Mouse (Mus musculus) neural tube, embryonic 14.5 days (tissue): Measurements from ENCODE around the gene Syna. TPM values are rescaled to one million over a fixed set of nuclear protein-coding genes. Genes with fewer than 3 reads are reported as not detected.

Experiments
- ATAC-seq: fragments of 200-750 bp; cut with Nextera tagmentation; 2 replicates; pipeline ENCODE4 v1.8.0; 2017; ENCODE audit warnings: low read depth, mild to moderate bottlenecking, moderate TSS enrichment, moderate library complexity
- H3K27ac ChIP-seq: fragments of 300-500 bp; sonication (generic); 2 replicates; pipeline ENCODE4 v1.5.1; 2014; ENCODE audit warnings: low read depth, mild to moderate bottlenecking, control low read depth, low read length, moderate library complexity, mixed read lengths
- H3K27me3 ChIP-seq: fragments of 300-500 bp; sonication (generic); 2 replicates; pipeline ENCODE4 v1.6.1; 2014; ENCODE audit warnings: low read length; ENCODE audit not compliant: control insufficient read depth, insufficient read depth
- H3K36me3 ChIP-seq: fragments of 300-500 bp; sonication (generic); 2 replicates; pipeline ENCODE4 v1.6.1; 2014; ENCODE audit warnings: low read length, mixed read lengths; ENCODE audit not compliant: control insufficient read depth, insufficient read depth
- H3K4me1 ChIP-seq: fragments of 300-500 bp; sonication (generic); 2 replicates; pipeline ENCODE4 v1.6.1; 2014; ENCODE audit warnings: low read length; ENCODE audit not compliant: control insufficient read depth, insufficient read depth
- H3K4me2 ChIP-seq: fragments of 300-500 bp; sonication (generic); 2 replicates; pipeline ENCODE4 v1.6.1; 2014; ENCODE audit warnings: mild to moderate bottlenecking, low read depth, low read length, control low read depth
- H3K4me3 ChIP-seq: fragments of 300-500 bp; sonication (generic); 2 replicates; pipeline ENCODE4 v1.5.1; 2014; ENCODE audit warnings: low read depth, low read length, control low read depth, mixed read lengths
- H3K9ac ChIP-seq: fragments of 300-500 bp; sonication (generic); replicated peaks from 2 replicates; pipeline ENCODE4 v1.6.1; 2014; ENCODE audit warnings: low read depth, mild to moderate bottlenecking, control low read depth, low read length, mixed read lengths
- H3K9me3 ChIP-seq: fragments of 300-500 bp; sonication (generic); 2 replicates; pipeline ENCODE4 v1.6.1; 2016; ENCODE audit warnings: low read length; ENCODE audit not compliant: control insufficient read depth
- WGBS: fragments of 180-500 bp; shearing (Covaris S2); extraction: QIAGEN DNeasy Blood & Tissue Kit; methylation state at CpG from one replicate; pipeline ENCODE4 v1.1.7; 2014; 5-methylcytosine and 5-hydroxymethylcytosine counted together
- polyA plus RNA-seq: library from polyadenylated mRNA; unstranded; fragments of >200 nt; fragmentation: Nextera tagmentation; extraction: Ambion mirVana; gene quantifications from 2 replicates; pipeline ENCODE4 v1.2.1, GENCODE M21; 2014

Syna gene
- polyA plus RNA-seq, 1 experiment from 2014 or later = not detected

- Histone ChIP-seq H3K9ac (no peak overlapping the region), H3K4me3 (no peak overlapping the region), H3K4me2 (no peak overlapping the region), H3K27ac (no peak overlapping the region), H3K4me1 (peaks cover 4% of the 10 kb centered on the region; the same call in 1 of the 2 replicates), H3K36me3 (no peaks in the 10 kb centered on the region; the same call in 1 of the 2 replicates), H3K27me3 (no peaks in the 10 kb centered on the region), H3K9me3 (no peaks in the 10 kb centered on the region)
- ATAC-seq = no peak
- WGBS = 78% methylated on average over 3 of the region's 3 CpGs
Observed at GRCm38 (mm10) chr5:134583884-134584213, 23.9 kb upstream of the Syna start.

GRCm38 (mm10) chr5:134583006-134583883 lies 23.3 kb upstream of the Syna start:
- Histone ChIP-seq H3K4me1 (peaks cover 4% of the 10 kb centered on the region; the same call in 1 of the 2 replicates), H3K4me2 (peak overlapping the region; percentile 85), H3K4me3 (peak overlapping the region; percentile 81), H3K9ac (peak overlapping the region; percentile 67), H3K36me3 (no peaks in the 10 kb centered on the region), H3K27ac (no peak overlapping the region), H3K9me3 (no peaks in the 10 kb centered on the region), H3K27me3 (no peaks in the 10 kb centered on the region)
- no peak for ATAC-seq
- WGBS = 30% methylated on average over 15 of the region's 15 CpGs

GRCm38 (mm10) chr5:134582221-134582907 lies 22.4 kb upstream of the Syna start:
- H3K27me3 ChIP-seq = no peaks in the 10 kb centered on the region
- H3K9me3 ChIP-seq = no peaks in the 10 kb centered on the region
- peak; percentile 96 for ATAC-seq
- H3K9ac ChIP-seq = peak overlapping the region; percentile 67
- H3K4me2 ChIP-seq = peak overlapping the region; percentile 85
- no peak overlapping the region for H3K27ac ChIP-seq
- WGBS = 7% methylated on average over 29 of the region's 30 CpGs
- no peaks in the 10 kb centered on the region for H3K36me3 ChIP-seq
- H3K4me1 ChIP-seq = peaks cover 4% of the 10 kb centered on the region; the same call in 1 of the 2 replicates
- peak overlapping the region; percentile 81 for H3K4me3 ChIP-seq

GRCm38 (mm10) chr5:134581146-134581545 lies 21.2 kb upstream of the Syna start, which contains the start of gene Rfc2:
Rfc2 (plus strand) TSS chr5:134581366.
- H3K4me3 ChIP-seq = no peak within 1 kb of the TSS
- no peaks in the 10 kb centered on the region for H3K36me3 ChIP-seq
- H3K4me2 ChIP-seq = no peak within 1 kb of the TSS
- 79% methylated on average over 5 of the region's 5 CpGs for WGBS
- no peak within 1 kb of the TSS for H3K27ac ChIP-seq
- H3K27me3 ChIP-seq = no peaks in the 10 kb centered on the region
- peaks cover 4% of the 10 kb centered on the region; the same call in 1 of the 2 replicates for H3K4me1 ChIP-seq
- no peak within 1 kb of the TSS for H3K9ac ChIP-seq
- no peak for ATAC-seq
- H3K9me3 ChIP-seq = no peaks in the 10 kb centered on the region

- no peak overlapping the region for H3K27ac ChIP-seq
- no peaks in the 10 kb centered on the region for H3K27me3 ChIP-seq
- no peaks in the 10 kb centered on the region for H3K36me3 ChIP-seq
- H3K4me1 ChIP-seq = peaks cover 4% of the 10 kb centered on the region; the same call in 1 of the 2 replicates
- H3K4me3 ChIP-seq = no peak overlapping the region
- WGBS = 63% methylated on average over 3 of the region's 3 CpGs
- H3K4me2 ChIP-seq = no peak overlapping the region
- no peaks in the 10 kb centered on the region for H3K9me3 ChIP-seq
- H3K9ac ChIP-seq = no peak overlapping the region
- ATAC-seq = no peak
Observed at GRCm38 (mm10) chr5:134579135-134579534, 19.2 kb upstream of the Syna start.

- Histone ChIP-seq H3K4me3 (no peak overlapping the region), H3K27me3 (no peaks in the 10 kb centered on the region), H3K4me1 (peaks cover 2% of the 10 kb centered on the region; the same call in 1 of the 2 replicates), H3K27ac (no peak overlapping the region), H3K4me2 (no peak overlapping the region), H3K9me3 (no peaks in the 10 kb centered on the region), H3K9ac (no peak overlapping the region), H3K36me3 (no peaks in the 10 kb centered on the region)
- 91% methylated on average over 7 of the region's 7 CpGs for WGBS
- ATAC-seq = no peak
Observed at GRCm38 (mm10) chr5:134577534-134577933, 17.6 kb upstream of the Syna start.

GRCm38 (mm10) chr5:134576517-134577220 lies 16.7 kb upstream of the Syna start:
- H3K27me3 ChIP-seq = no peaks in the 10 kb centered on the region
- H3K27ac ChIP-seq = no peak overlapping the region
- 81% methylated on average over 14 of the region's 14 CpGs for WGBS
- no peak overlapping the region for H3K4me2 ChIP-seq
- peaks cover 4% of the 10 kb centered on the region; the same call in 1 of the 2 replicates for H3K4me1 ChIP-seq
- ATAC-seq = no peak
- no peaks in the 10 kb centered on the region for H3K9me3 ChIP-seq
- no peaks in the 10 kb centered on the region for H3K36me3 ChIP-seq
- no peak overlapping the region for H3K4me3 ChIP-seq
- H3K9ac ChIP-seq = no peak overlapping the region

- no peak for ATAC-seq
- Histone ChIP-seq H3K9ac (no peak overlapping the region), H3K4me3 (no peak overlapping the region), H3K27me3 (no peaks in the 10 kb centered on the region), H3K27ac (no peak overlapping the region), H3K36me3 (no peaks in the 10 kb centered on the region), H3K4me2 (no peak overlapping the region), H3K9me3 (no peaks in the 10 kb centered on the region), H3K4me1 (peaks cover 4% of the 10 kb centered on the region; the same call in 1 of the 2 replicates)
- 97% methylated on average over 5 of the region's 5 CpGs for WGBS
Observed at GRCm38 (mm10) chr5:134575833-134576232, 15.9 kb upstream of the Syna start.
